Mouse (Mus musculus) forebrain, embryonic 11.5 days (tissue): ENCODE results near the gene Hyal3. TPM values are rescaled to one million over a fixed set of nuclear protein-coding genes. Genes with fewer than 3 reads are reported as not detected.
A peak's percentile ranks its signal among the peaks of the same experiment; 100 is the strongest.

Experiments
- ATAC-seq: fragments of 200-750 bp; cut with Nextera tagmentation; replicated peaks from 2 replicates; pipeline ENCODE4 v1.8.0; 2017; ENCODE audit warnings: moderate TSS enrichment; ENCODE audit not compliant: low FRiP score
- DNase-seq: peaks from one replicate; pipeline ENCODE4 v3.0.0-alpha.2; 2017; ENCODE audit warnings: low spot score
- H3K27ac ChIP-seq: fragments of 300-500 bp; sonication (generic); 2 replicates; pipeline ENCODE4 v1.5.1; 2014; ENCODE audit warnings: low read depth, low read length
- H3K27me3 ChIP-seq: fragments of 300-500 bp; sonication (generic); 2 replicates; pipeline ENCODE4 v1.6.1; 2014; ENCODE audit warnings: mild to moderate bottlenecking, low read length, mixed read lengths; ENCODE audit not compliant: control insufficient read depth, insufficient read depth
- H3K36me3 ChIP-seq: fragments of 300-500 bp; sonication (generic); 2 replicates; pipeline ENCODE4 v1.6.1; 2014; ENCODE audit warnings: mild to moderate bottlenecking, low read length, moderate library complexity, mixed read lengths; ENCODE audit not compliant: control insufficient read depth, insufficient read depth
- H3K4me1 ChIP-seq: fragments of 300-500 bp; sonication (generic); replicated peaks from 2 replicates; pipeline ENCODE4 v1.6.1; 2014; ENCODE audit warnings: low read length, mixed read lengths; ENCODE audit not compliant: control insufficient read depth, insufficient read depth
- H3K4me2 ChIP-seq: fragments of 300-500 bp; sonication (generic); 2 replicates; pipeline ENCODE4 v1.6.1; 2014; ENCODE audit warnings: low read depth, mild to moderate bottlenecking, low read length, moderate library complexity, mixed read lengths; ENCODE audit not compliant: severe bottlenecking
- H3K4me3 ChIP-seq: fragments of 300-500 bp; sonication (generic); 2 replicates; pipeline ENCODE4 v1.5.1; 2014; ENCODE audit warnings: low read depth, low read length
- H3K9ac ChIP-seq: fragments of 300-500 bp; sonication (generic); 2 replicates; pipeline ENCODE4 v1.6.1; 2014; ENCODE audit warnings: low read length
- H3K9me3 ChIP-seq: fragments of 300-500 bp; sonication (generic); 2 replicates; pipeline ENCODE4 v1.6.1; 2016; ENCODE audit warnings: low read length, mixed read lengths; ENCODE audit not compliant: control insufficient read depth
- WGBS: fragments of 180-500 bp; shearing (Covaris S2); extraction: QIAGEN DNeasy Blood & Tissue Kit; methylation state at CpG from one replicate; pipeline ENCODE4 v1.1.7; 2014; 5-methylcytosine and 5-hydroxymethylcytosine counted together
- polyA plus RNA-seq: library from polyadenylated mRNA; unstranded; fragments of >200 nt; fragmentation: Nextera tagmentation; extraction: Ambion mirVana; gene quantifications from 2 replicates; pipeline ENCODE4 v1.2.1, GENCODE M21; 2014

Gene Hyal3
- 0.39 TPM in 1 of 2 replicates, not detected in the other for polyA plus RNA-seq

DNA sequence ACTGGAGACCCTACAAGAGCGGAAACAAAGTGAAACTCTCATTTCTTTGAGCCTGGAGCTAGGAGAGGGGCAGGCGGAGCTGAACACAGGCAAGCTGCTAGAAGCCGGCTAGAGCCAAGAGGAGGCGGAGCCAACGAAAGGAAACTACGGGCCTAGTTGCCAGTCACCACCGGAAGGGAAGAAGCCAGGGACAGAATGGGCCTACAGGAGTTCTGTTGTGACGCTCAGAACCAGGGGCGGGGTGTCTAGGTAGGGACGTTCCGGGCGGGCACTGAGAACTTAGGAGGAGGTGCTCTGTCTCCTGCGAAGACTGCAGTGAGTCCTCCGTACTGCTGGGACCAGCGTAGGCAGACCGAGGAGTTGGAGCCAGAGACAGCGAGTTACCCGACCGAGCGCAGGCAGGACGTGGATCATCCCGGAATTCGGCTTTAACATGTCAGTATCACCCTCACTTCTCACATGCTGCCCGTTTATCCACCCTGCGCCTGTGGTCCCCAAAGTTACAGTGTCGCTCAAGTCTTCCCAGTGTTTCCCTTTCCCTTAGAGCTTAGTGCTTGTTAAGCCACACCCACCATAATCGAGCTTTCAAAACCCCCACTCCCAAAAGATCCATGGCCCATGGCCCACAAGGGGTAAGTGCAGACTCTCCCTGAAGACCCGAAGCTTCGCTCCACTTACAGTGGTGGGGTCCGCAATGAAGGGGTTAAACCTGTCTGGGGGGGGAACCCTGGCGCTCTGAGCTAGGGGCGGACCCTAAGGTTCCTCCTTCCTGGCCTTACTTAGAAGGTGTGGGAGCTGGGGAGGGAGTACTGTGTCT lies at the start of gene Hyal3:
TSS of gene Hyal3 (plus strand) at position 318 of the 817 bp plus-strand sequence.
- Histone ChIP-seq H3K27ac (peak within 1 kb of the TSS; percentile 55), H3K9ac (peak within 1 kb of the TSS; percentile 83), H3K4me2 (peak within 1 kb of the TSS; percentile 93), H3K4me1 (peaks cover 14% of the 10 kb centered on the region), H3K9me3 (no peaks in the 10 kb centered on the region), H3K27me3 (no peaks in the 10 kb centered on the region), H3K4me3 (peak within 1 kb of the TSS; percentile 56), H3K36me3 (no peaks in the 10 kb centered on the region)
- ATAC-seq (peak; percentile 54), DNase-seq (peak; percentile 87)
- under 1% methylated on average over 32 of the region's 32 CpGs for WGBS

GRCm38 (mm10) chr9:107533791-107534407 lies 46.7 kb upstream of the Hyal3 start, which contains the start of gene Tmem115:
TSS of gene Tmem115 (plus strand) at chr9:107533945.
- Histone ChIP-seq H3K4me1 (peaks cover 17% of the 10 kb centered on the region), H3K27me3 (no peaks in the 10 kb centered on the region), H3K36me3 (peaks cover 7% of the 10 kb centered on the region), H3K27ac (no peak within 1 kb of the TSS), H3K9me3 (no peaks in the 10 kb centered on the region), H3K4me2 (peak within 1 kb of the TSS; percentile 78), H3K9ac (peak within 1 kb of the TSS; percentile 80), H3K4me3 (peak within 1 kb of the TSS; percentile 60)
- ATAC-seq (peak; percentile 98), DNase-seq (peak; percentile 94)
- WGBS, result under 1% methylated on average over 48 of the region's 48 CpGs

GRCm38 (mm10) chr9:107534408-107535202 lies 46.0 kb upstream of the Hyal3 start:
- peak; percentile 32 for ATAC-seq
- DNase-seq, result peak; percentile 67
- Histone ChIP-seq H3K36me3 (peaks cover 7% of the 10 kb centered on the region), H3K4me1 (peaks cover 17% of the 10 kb centered on the region), H3K9me3 (no peaks in the 10 kb centered on the region), H3K27ac (no peak overlapping the region), H3K9ac (peak overlapping the region; percentile 80), H3K27me3 (no peaks in the 10 kb centered on the region), H3K4me3 (peak overlapping the region; percentile 60), H3K4me2 (peak overlapping the region; percentile 78)
- WGBS, result under 1% methylated on average over 40 of the region's 40 CpGs

GRCm38 (mm10) chr9:107538231-107538630 lies 42.4 kb upstream of the Hyal3 start:
- DNase-seq, result no peak
- H3K36me3 ChIP-seq, result peaks cover 7% of the 10 kb centered on the region
- H3K9ac ChIP-seq, result no peak overlapping the region
- H3K4me3 ChIP-seq, result no peak overlapping the region
- H3K27ac ChIP-seq, result no peak overlapping the region
- WGBS, result 96% methylated on average over 7 of the region's 7 CpGs
- H3K9me3 ChIP-seq, result no peaks in the 10 kb centered on the region
- no peak for ATAC-seq
- no peaks in the 10 kb centered on the region for H3K27me3 ChIP-seq
- H3K4me2 ChIP-seq, result no peak overlapping the region
- H3K4me1 ChIP-seq, result peaks cover 19% of the 10 kb centered on the region

DNA sequence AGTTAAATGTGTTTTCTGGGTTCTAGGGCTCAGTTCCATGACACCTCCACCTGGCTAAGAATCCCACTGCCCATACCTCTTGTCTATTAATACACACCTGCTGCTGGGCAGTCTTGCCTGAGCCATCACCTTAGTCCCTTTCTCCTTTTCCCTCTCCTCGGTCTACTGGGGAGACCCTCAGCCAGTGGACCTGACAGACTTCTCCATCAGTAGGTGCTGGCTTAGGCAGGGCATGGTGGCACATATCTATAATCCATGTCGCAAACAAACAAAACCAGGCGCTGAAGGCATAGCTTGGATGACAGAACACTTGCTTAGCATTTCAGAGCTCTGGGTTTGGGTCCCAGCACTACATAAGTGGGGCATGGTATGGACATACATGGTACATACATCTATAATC lies 41.9 kb upstream of the Hyal3 start:
- Histone ChIP-seq H3K4me3 (no peak overlapping the region), H3K36me3 (peaks cover 7% of the 10 kb centered on the region), H3K9ac (no peak overlapping the region), H3K9me3 (no peaks in the 10 kb centered on the region), H3K4me2 (no peak overlapping the region), H3K27me3 (no peaks in the 10 kb centered on the region), H3K4me1 (peaks cover 19% of the 10 kb centered on the region), H3K27ac (no peak overlapping the region)
- ATAC-seq (no peak), DNase-seq (no peak)
- WGBS, result 95% methylated on average over 3 of the region's 3 CpGs

GRCm38 (mm10) chr9:107539940-107540339 lies 40.7 kb upstream of the Hyal3 start:
- Histone ChIP-seq H3K9me3 (no peaks in the 10 kb centered on the region), H3K27me3 (no peaks in the 10 kb centered on the region), H3K36me3 (peaks cover 7% of the 10 kb centered on the region), H3K4me3 (no peak overlapping the region), H3K27ac (no peak overlapping the region), H3K9ac (no peak overlapping the region), H3K4me2 (no peak overlapping the region), H3K4me1 (peaks cover 17% of the 10 kb centered on the region)
- ATAC-seq (no peak), DNase-seq (no peak)
- WGBS, result 98% methylated on average over 8 of the region's 8 CpGs

GRCm38 (mm10) chr9:107540420-107540819 lies 40.2 kb upstream of the Hyal3 start:
- WGBS, result 80% methylated on average over 4 of the region's 4 CpGs
- H3K4me2 ChIP-seq, result no peak overlapping the region
- H3K36me3 ChIP-seq, result peaks cover 7% of the 10 kb centered on the region

GRCm38 (mm10) chr9:107541005-107541404 lies 39.6 kb upstream of the Hyal3 start:
- DNase-seq (no peak), ATAC-seq (no peak)
- H3K4me2 ChIP-seq, result peak overlapping the region; percentile 95
- H3K9ac ChIP-seq, result no peak overlapping the region; the same call in 1 of the 2 replicates
- peaks cover 12% of the 10 kb centered on the region for H3K4me1 ChIP-seq
- WGBS, result 38% methylated on average over 10 of the region's 10 CpGs
- no peaks in the 10 kb centered on the region for H3K27me3 ChIP-seq
- peaks cover 7% of the 10 kb centered on the region for H3K36me3 ChIP-seq
- H3K4me3 ChIP-seq, result peak overlapping the region; percentile 63
- H3K27ac ChIP-seq, result no peak overlapping the region
- no peaks in the 10 kb centered on the region for H3K9me3 ChIP-seq

More at GRCm38 (mm10) chr9:107540420-107540819, 40.2 kb upstream of the Hyal3 start:
- Histone ChIP-seq H3K9me3 (no peaks in the 10 kb centered on the region), H3K4me1 (peaks cover 17% of the 10 kb centered on the region), H3K27me3 (no peaks in the 10 kb centered on the region), H3K4me3 (no peak overlapping the region), H3K27ac (no peak overlapping the region), H3K9ac (no peak overlapping the region)
- DNase-seq (no peak), ATAC-seq (no peak)
